Mouse (Mus musculus) urinary bladder, postnatal 4 days (tissue): ENCODE results near the gene Cfap20.

Source experiments
- DNase-seq, 2 experiments: peaks; one replicate each; pipeline ENCODE4 v3.0.0; 2021 to 2022; ENCODE audit warnings: low spot score in 2 of 2

Cfap20 gene

GRCm38 (mm10) chr8:95434686-95435439 lies at the start of gene Cfap20:
TSS of gene Cfap20 (minus strand) at chr8:95434869.
- DNase-seq: peak; percentile 99 to 100

- no peak for DNase-seq
Measured at GRCm38 (mm10) chr8:95470008-95470407, 35.3 kb upstream of the Cfap20 start.

- no peak for DNase-seq
Measured at GRCm38 (mm10) chr8:95468995-95469394, 34.3 kb upstream of the Cfap20 start.

- no peak for DNase-seq
Measured at GRCm38 (mm10) chr8:95466543-95466942, 31.9 kb upstream of the Cfap20 start.

GRCm38 (mm10) chr8:95452518-95452917 lies 17.8 kb upstream of the Cfap20 start:
- no peak for DNase-seq

- DNase-seq: no peak
Measured at GRCm38 (mm10) chr8:95450271-95450670, 15.6 kb upstream of the Cfap20 start.

GRCm38 (mm10) chr8:95447661-95448060 lies 13.0 kb upstream of the Cfap20 start:
- DNase-seq: no peak

- no peak for DNase-seq
Measured at GRCm38 (mm10) chr8:95445042-95445441, 10.4 kb upstream of the Cfap20 start.

- DNase-seq: no peak
Measured at GRCm38 (mm10) chr8:95441491-95442039, 6.9 kb upstream of the Cfap20 start.

- no peak for DNase-seq
Measured at GRCm38 (mm10) chr8:95440168-95440709, 5.6 kb upstream of the Cfap20 start.

GRCm38 (mm10) chr8:95439421-95439820 lies 4.8 kb upstream of the Cfap20 start:
- DNase-seq: no peak

- no peak for DNase-seq
Measured at GRCm38 (mm10) chr8:95437341-95437992, 2.8 kb upstream of the Cfap20 start.

GRCm38 (mm10) chr8:95435930-95436329 lies 1.3 kb upstream of the Cfap20 start:
- no peak for DNase-seq

- DNase-seq: no peak
Measured at GRCm38 (mm10) chr8:95435471-95435870, 802 bp upstream of the Cfap20 start.

GRCm38 (mm10) chr8:95434233-95434632 lies 436 bp downstream of the Cfap20 start:
- no peak for DNase-seq

- DNase-seq: no peak
Measured at GRCm38 (mm10) chr8:95433124-95433523, 1.5 kb downstream of the Cfap20 start.

GRCm38 (mm10) chr8:95432471-95432870 lies 2.2 kb downstream of the Cfap20 start:
- DNase-seq: no peak

- peak; percentile 31 to 60 for DNase-seq
Measured at GRCm38 (mm10) chr8:95429945-95430344, 4.7 kb downstream of the Cfap20 start.

- peak; percentile 60 to 72 for DNase-seq
Measured at GRCm38 (mm10) chr8:95427594-95428535, 6.8 kb downstream of the Cfap20 start.

- DNase-seq: no peak
Measured at GRCm38 (mm10) chr8:95426781-95427281, 7.8 kb downstream of the Cfap20 start.

GRCm38 (mm10) chr8:95424682-95425081 lies 10.0 kb downstream of the Cfap20 start:
- no peak for DNase-seq
